Mouse (Mus musculus): ENCODE data around the gene Eif2s1. TPM values are rescaled to one million over a fixed set of nuclear protein-coding genes. Genes with fewer than 3 reads are reported as not detected.

The Eif2s1 gene
- polyA plus RNA-seq, 1 experiment from 2014 or later: 77.6 TPM

DNA sequence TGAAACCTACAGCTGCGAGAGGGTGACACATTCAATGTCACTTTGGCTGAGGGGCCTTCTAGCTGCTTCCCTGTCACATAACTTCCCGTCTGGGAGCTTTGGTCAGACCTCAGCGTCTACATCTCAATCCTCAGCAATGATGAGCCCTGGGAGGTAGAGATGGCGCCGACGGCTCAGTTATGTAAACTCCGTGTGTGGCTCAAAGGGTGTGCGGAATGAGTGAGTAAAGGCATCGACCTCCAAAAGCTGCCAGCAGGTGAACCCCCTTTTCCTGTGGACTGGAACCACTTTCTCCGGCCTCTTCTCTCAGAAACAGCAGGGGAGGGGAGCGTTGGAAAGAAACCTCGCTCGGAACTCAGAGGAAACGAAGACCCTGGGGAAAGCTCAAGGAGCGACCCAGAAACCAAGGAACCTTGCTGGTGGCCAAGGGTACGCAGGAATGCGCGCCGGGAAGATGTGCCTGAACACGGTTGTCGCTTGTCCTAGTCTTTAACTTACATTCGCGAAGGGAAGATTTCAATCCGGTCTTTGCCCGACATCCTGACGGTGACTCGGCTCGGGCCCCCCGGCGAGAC lies 611 bp upstream of the Eif2s1 start:
- under 1% methylated on average over 30 of the region's 30 CpGs for WGBS
- peak; percentile 10 for ATAC-seq
- Histone ChIP-seq H3K27ac (ENCODE audit: low read depth, low read length) (peak overlapping the region; percentile 84), H3K9me3 (ENCODE audit: control insufficient read depth) (no peaks in the 10 kb centered on the region), H3K4me3 (ENCODE audit: low read depth, low read length) (peak overlapping the region; percentile 89), H3K4me2 (replicated peaks; ENCODE audit: low read depth) (peak overlapping the region; percentile 71), H3K36me3 (ENCODE audit: control insufficient read depth, insufficient read depth) (0 out of 2 replicates have a peak, but pooled peaks cover 2% of the 10 kb centered on the region), H3K27me3 (replicated peaks; ENCODE audit: control insufficient read depth, insufficient read depth, low read length) (no peaks in the 10 kb centered on the region), H3K9ac (ENCODE audit: low read depth, low read length) (peak overlapping the region; percentile 86), H3K4me1 (replicated peaks; ENCODE audit: control insufficient read depth, insufficient read depth, low read length) (no peaks in the 10 kb centered on the region; the same call in 1 of the 2 replicates)
- TF ChIP-seq CTCF (IDR thresholded peaks at IDR 0.05; ENCODE audit: low read depth): no peak

DNA sequence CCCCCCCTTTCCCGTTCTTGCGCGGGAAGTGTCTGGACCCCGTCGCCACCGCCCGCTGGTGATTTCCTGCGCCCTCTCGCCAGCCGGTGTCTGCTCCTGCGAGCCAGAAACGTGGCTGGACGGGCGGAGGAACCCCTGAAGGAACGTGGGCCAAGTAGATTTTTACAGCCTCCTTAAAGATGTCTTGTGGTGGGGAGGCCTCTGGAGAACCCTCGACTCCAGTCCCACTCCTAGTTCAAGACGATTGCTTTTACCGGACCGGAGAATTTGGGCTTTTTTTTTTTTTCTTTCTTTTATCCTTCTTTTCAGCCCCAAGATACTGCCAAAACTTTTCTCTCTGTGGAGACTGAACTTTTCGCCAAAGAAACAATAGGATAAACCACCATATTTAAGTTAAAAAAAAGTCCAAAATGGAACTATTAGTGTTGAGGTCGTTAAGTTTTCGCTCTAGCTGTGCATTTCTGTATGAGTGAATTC lies 673 bp downstream of the Eif2s1 start:
- ATAC-seq: no peak
- under 1% methylated on average over 22 of the region's 22 CpGs for WGBS
- no peak for TF ChIP-seq CTCF (IDR thresholded peaks at IDR 0.05; ENCODE audit: low read depth)
- Histone ChIP-seq H3K27me3 (replicated peaks; ENCODE audit: control insufficient read depth, insufficient read depth, low read length) (no peaks in the 10 kb centered on the region), H3K9ac (ENCODE audit: low read depth, low read length) (peak overlapping the region; percentile 84), H3K4me2 (replicated peaks; ENCODE audit: low read depth) (peak overlapping the region; percentile 71), H3K9me3 (ENCODE audit: control insufficient read depth) (no peaks in the 10 kb centered on the region), H3K36me3 (ENCODE audit: control insufficient read depth, insufficient read depth) (peaks cover 4% of the 10 kb centered on the region; the same call in 1 of the 2 replicates), H3K27ac (ENCODE audit: low read depth, low read length) (peak overlapping the region; percentile 78), H3K4me3 (ENCODE audit: low read depth, low read length) (peak overlapping the region; percentile 89), H3K4me1 (replicated peaks; ENCODE audit: control insufficient read depth, insufficient read depth, low read length) (no peaks in the 10 kb centered on the region; the same call in 1 of the 2 replicates)

DNA sequence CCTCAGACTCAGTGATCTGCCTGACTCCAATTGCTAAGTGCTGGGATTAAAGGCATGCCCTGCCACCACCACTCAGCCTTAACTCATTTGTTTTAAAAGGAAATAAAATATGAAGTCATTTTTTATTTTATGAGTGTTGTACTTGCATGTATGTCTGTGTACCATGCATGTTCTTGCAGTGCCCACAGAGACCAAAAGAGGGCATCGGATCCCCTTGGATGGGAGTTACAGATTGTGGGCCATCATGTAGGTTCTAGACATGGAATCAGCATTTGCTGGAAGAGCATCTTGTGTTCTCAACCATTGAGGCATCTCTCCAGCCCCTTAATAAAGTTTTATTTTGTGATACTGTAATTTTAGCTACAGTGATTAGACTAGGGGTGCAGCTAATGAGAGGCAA lies 3.8 kb downstream of the Eif2s1 start:
- Histone ChIP-seq H3K27me3 (replicated peaks; ENCODE audit: control insufficient read depth, insufficient read depth, low read length) (no peaks in the 10 kb centered on the region), H3K4me3 (ENCODE audit: low read depth, low read length) (no peak overlapping the region), H3K36me3 (ENCODE audit: control insufficient read depth, insufficient read depth) (peaks cover 23% of the 10 kb centered on the region), H3K27ac (ENCODE audit: low read depth, low read length) (no peak overlapping the region), H3K4me2 (replicated peaks; ENCODE audit: low read depth) (no peak overlapping the region), H3K9ac (ENCODE audit: low read depth, low read length) (no peak overlapping the region), H3K9me3 (ENCODE audit: control insufficient read depth) (no peaks in the 10 kb centered on the region), H3K4me1 (replicated peaks; ENCODE audit: control insufficient read depth, insufficient read depth, low read length) (no peaks in the 10 kb centered on the region; the same call in 1 of the 2 replicates)
- WGBS: 97% methylated on average over 1 of the region's 1 CpGs
- TF ChIP-seq CTCF (IDR thresholded peaks at IDR 0.05; ENCODE audit: low read depth): peak; percentile 63
- ATAC-seq: no peak

DNA sequence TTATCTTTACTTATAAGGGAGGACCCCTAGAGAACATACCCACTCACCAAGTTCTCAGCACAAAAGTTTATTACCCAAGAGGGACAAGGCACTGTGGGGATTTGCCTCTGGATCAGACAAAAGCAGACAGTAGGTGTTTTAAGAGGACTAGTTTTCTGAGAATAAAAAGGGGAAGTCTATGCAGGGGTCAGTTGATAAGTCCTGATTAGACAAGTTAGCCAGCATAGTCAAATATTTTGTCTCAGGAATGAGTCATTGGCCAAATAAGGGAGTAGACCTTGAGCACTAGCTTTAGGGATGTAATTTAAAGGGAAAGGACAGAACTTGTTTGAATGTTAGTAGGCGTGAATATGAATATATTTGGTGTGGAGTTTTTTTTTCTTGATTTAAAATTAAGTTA lies 6.5 kb downstream of the Eif2s1 start:
- Histone ChIP-seq H3K36me3 (ENCODE audit: control insufficient read depth, insufficient read depth) (peaks cover 23% of the 10 kb centered on the region), H3K4me2 (replicated peaks; ENCODE audit: low read depth) (no peak overlapping the region), H3K27me3 (replicated peaks; ENCODE audit: control insufficient read depth, insufficient read depth, low read length) (no peaks in the 10 kb centered on the region), H3K9ac (ENCODE audit: low read depth, low read length) (no peak overlapping the region), H3K9me3 (ENCODE audit: control insufficient read depth) (no peaks in the 10 kb centered on the region), H3K4me1 (replicated peaks; ENCODE audit: control insufficient read depth, insufficient read depth, low read length) (no peaks in the 10 kb centered on the region; the same call in 1 of the 2 replicates), H3K4me3 (ENCODE audit: low read depth, low read length) (no peak overlapping the region), H3K27ac (ENCODE audit: low read depth, low read length) (no peak overlapping the region)
- ATAC-seq: no peak
- TF ChIP-seq CTCF (IDR thresholded peaks at IDR 0.05; ENCODE audit: low read depth): no peak
- 75% methylated on average over 1 of the region's 1 CpGs for WGBS

DNA sequence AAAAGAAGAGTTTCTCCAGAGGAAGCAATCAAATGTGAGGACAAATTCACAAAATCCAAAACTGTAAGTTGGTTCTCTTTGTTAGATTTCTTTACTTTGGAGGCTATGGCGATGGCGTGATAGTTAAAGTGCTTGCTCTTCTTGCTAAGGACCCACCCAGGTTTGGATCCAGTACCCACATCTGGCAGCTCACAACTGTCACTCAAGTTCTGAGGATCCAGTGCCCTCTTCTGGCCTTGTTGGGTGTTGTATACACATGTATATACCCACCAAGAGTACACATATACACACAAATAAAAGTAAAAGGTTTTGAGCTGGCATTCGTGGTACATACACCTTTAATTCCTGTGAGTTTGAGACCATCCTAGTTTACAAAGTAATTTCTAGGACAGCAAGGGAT lies 13.0 kb downstream of the Eif2s1 start:
- 94% methylated on average over 3 of the region's 3 CpGs for WGBS
- TF ChIP-seq CTCF (IDR thresholded peaks at IDR 0.05; ENCODE audit: low read depth): no peak; the same call in 1 of the 2 replicates
- Histone ChIP-seq H3K27ac (ENCODE audit: low read depth, low read length) (no peak overlapping the region), H3K36me3 (ENCODE audit: control insufficient read depth, insufficient read depth) (peaks cover 42% of the 10 kb centered on the region), H3K9me3 (ENCODE audit: control insufficient read depth) (no peaks in the 10 kb centered on the region), H3K4me3 (ENCODE audit: low read depth, low read length) (no peak overlapping the region), H3K4me1 (replicated peaks; ENCODE audit: control insufficient read depth, insufficient read depth, low read length) (no peaks in the 10 kb centered on the region), H3K27me3 (replicated peaks; ENCODE audit: control insufficient read depth, insufficient read depth, low read length) (no peaks in the 10 kb centered on the region), H3K4me2 (replicated peaks; ENCODE audit: low read depth) (no peak overlapping the region), H3K9ac (ENCODE audit: low read depth, low read length) (no peak overlapping the region)
- ATAC-seq: no peak

DNA sequence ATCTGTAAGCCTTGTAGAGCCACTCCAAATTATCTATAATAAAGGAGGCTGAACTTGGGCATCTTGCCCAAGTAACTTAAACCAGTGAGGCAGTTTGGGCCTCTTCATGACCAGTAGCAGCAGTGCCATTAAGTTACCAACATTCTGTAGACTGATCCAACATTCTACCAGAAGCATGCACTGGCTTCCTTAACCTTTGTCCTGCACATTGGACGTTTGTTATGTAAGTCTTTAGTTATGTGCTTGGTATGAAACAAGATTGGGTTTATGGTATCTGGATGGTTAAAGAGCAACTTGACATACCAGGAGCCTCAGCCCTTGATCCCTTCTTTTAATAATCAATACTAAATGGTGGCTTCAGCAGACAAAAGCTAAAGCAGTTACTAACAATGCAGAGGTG lies 28.4 kb downstream of the Eif2s1 start:
- Histone ChIP-seq H3K9ac (ENCODE audit: low read depth, low read length) (no peak overlapping the region), H3K27me3 (replicated peaks; ENCODE audit: control insufficient read depth, insufficient read depth, low read length) (no peaks in the 10 kb centered on the region), H3K9me3 (ENCODE audit: control insufficient read depth) (no peaks in the 10 kb centered on the region), H3K4me3 (ENCODE audit: low read depth, low read length) (no peak overlapping the region), H3K27ac (ENCODE audit: low read depth, low read length) (peak overlapping the region; percentile 76; the same call in 1 of the 2 replicates), H3K4me2 (replicated peaks; ENCODE audit: low read depth) (no peak overlapping the region), H3K36me3 (ENCODE audit: control insufficient read depth, insufficient read depth) (peaks cover 30% of the 10 kb centered on the region), H3K4me1 (replicated peaks; ENCODE audit: control insufficient read depth, insufficient read depth, low read length) (no peaks in the 10 kb centered on the region)
- no peak for TF ChIP-seq CTCF (IDR thresholded peaks at IDR 0.05; ENCODE audit: low read depth)
- 23% methylated on average over 1 of the region's 1 CpGs for WGBS
- peak; percentile 79 for ATAC-seq

All from intestine, postnatal 0 days (tissue).